Mouse (Mus musculus) bone marrow, adult 2 months (tissue): ENCODE data around the gene Mfn2.

Source experiments
- CTCF ChIP-seq: fragments of 200-500 bp; IDR thresholded peaks from 2 replicates; pipeline ENCODE4 v1.5.1; 2011; ENCODE audit warnings: low read length, control low read depth; ENCODE audit not compliant: control insufficient read depth, insufficient read depth
- POLR2A ChIP-seq: fragments of 200-500 bp; IDR thresholded peaks from 2 replicates; pipeline ENCODE4 v1.6.1; 2011; ENCODE audit warnings: low read depth, mild to moderate bottlenecking, control low read depth, low read length, borderline replicate concordance; ENCODE audit not compliant: control insufficient read depth

GRCm38 (mm10) chr4:147888237-147888636, 16.3 kb downstream of the Mfn2 start:
- TF ChIP-seq CTCF (no peak), POLR2A (no peak)
